Mouse (Mus musculus) brown adipose tissue, adult 24 weeks (tissue): ENCODE results near the gene Irf6. TPM values are rescaled to one million over a fixed set of nuclear protein-coding genes. Genes with fewer than 3 reads are reported as not detected.

Source experiments
- H3K27ac ChIP-seq: fragments of 200-500 bp; replicated peaks from 2 replicates; pipeline ENCODE4 v1.5.1; 2012; ENCODE audit warnings: low read depth, mild to moderate bottlenecking, low read length
- H3K4me1 ChIP-seq: fragments of 200-500 bp; 2 replicates; pipeline ENCODE4 v1.6.1; 2012; ENCODE audit warnings: low read length, mixed read lengths; ENCODE audit not compliant: control insufficient read depth, insufficient read depth, insufficient read length
- H3K4me3 ChIP-seq: fragments of 200-500 bp; 2 replicates; pipeline ENCODE4 v1.5.1; 2012; ENCODE audit warnings: low read depth, mild to moderate bottlenecking, low read length, moderate library complexity; ENCODE audit not compliant: insufficient read depth
- polyA plus RNA-seq: library from polyadenylated mRNA; stranded (reverse); fragments of >200 nt; gene quantifications from 2 replicates; pipeline ENCODE4 v1.2.4, GENCODE M21; 2012; ENCODE audit not compliant: missing spikeins, insufficient read depth, insufficient read length

The Irf6 gene
- polyA plus RNA-seq, 1 experiment = 0.24 TPM

- peak within 1 kb of the TSS; percentile 22; the same call in 1 of the 2 replicates for H3K4me3 ChIP-seq
- H3K27ac ChIP-seq = 0 out of 2 replicates have a peak within 1 kb of the TSS, but pooled peaks have one; percentile 35
Observed at GRCm38 (mm10) chr1:193201383-193201778, 48.5 kb downstream of the Irf6 start, which contains the start of gene Traf3ip3. Gene Traf3ip3, minus strand, starts transcription at chr1:193201703.

GRCm38 (mm10) chr1:193203821-193204220 lies 50.9 kb downstream of the Irf6 start:
- H3K4me1 ChIP-seq = no peaks in the 10 kb centered on the region
- no peak overlapping the region for H3K27ac ChIP-seq
- no peak overlapping the region for H3K4me3 ChIP-seq

More at GRCm38 (mm10) chr1:193201383-193201778, 48.5 kb downstream of the Irf6 start, which contains the start of gene Traf3ip3:
- no peaks in the 10 kb centered on the region for H3K4me1 ChIP-seq

- H3K27ac ChIP-seq = no peak overlapping the region
- no peak overlapping the region for H3K4me3 ChIP-seq
- no peaks in the 10 kb centered on the region for H3K4me1 ChIP-seq
Observed at GRCm38 (mm10) chr1:193205431-193205830, 52.5 kb downstream of the Irf6 start.

GRCm38 (mm10) chr1:193207503-193207902 lies 54.6 kb downstream of the Irf6 start, which contains the start of gene Lamb3:
Gene Lamb3, plus strand, starts transcription at chr1:193207699.
- no peak within 1 kb of the TSS for H3K4me3 ChIP-seq
- H3K27ac ChIP-seq = no peak within 1 kb of the TSS
- no peaks in the 10 kb centered on the region for H3K4me1 ChIP-seq

DNA sequence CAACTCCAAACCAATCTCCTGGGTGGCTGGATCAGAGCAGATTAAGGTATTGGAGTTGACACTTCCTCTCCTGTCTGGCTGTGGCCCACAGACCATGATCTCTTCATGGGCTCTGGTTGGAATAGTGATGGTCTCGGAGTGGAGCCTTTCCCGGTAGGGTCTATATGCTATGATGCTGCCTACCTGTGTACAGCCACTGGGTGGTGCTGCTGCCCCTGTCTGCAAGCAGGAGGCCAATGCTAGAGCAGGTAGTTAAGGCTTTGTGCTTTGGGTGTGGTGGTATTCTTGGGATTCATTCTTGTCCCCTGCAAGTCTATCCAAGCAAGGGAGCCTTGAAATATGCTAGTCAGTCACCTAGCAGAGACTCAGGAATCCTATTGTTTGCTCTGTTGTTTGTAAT lies 55.3 kb downstream of the Irf6 start:
- no peak overlapping the region for H3K27ac ChIP-seq
- H3K4me3 ChIP-seq = no peak overlapping the region
- H3K4me1 ChIP-seq = no peaks in the 10 kb centered on the region

DNA sequence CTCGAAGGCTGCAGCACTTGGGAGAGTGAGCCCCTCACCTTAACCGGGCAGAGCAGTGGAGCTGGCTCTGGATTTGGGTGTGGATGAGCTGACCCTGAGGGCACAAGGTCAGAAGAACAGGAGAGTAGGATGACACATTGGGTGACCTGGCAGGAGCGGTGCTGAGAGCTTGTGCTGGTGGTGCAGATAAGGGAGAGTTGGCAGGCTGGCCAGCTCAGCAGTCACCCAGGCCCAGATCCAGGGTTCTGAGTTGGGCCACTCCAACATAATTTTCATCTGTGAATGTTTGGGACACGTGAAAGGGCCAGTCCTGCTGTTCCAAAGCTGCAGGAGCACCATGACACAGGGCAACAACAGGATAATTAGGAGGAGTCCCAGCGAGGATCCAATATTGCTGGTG lies 58.5 kb downstream of the Irf6 start:
- no peak overlapping the region for H3K4me3 ChIP-seq
- no peaks in the 10 kb centered on the region; the same call in 1 of the 2 replicates for H3K4me1 ChIP-seq
- H3K27ac ChIP-seq = no peak overlapping the region

GRCm38 (mm10) chr1:193214053-193214452 lies 61.1 kb downstream of the Irf6 start:
- no peak overlapping the region for H3K4me3 ChIP-seq
- no peaks in the 10 kb centered on the region; the same call in 1 of the 2 replicates for H3K4me1 ChIP-seq
- no peak overlapping the region for H3K27ac ChIP-seq

DNA sequence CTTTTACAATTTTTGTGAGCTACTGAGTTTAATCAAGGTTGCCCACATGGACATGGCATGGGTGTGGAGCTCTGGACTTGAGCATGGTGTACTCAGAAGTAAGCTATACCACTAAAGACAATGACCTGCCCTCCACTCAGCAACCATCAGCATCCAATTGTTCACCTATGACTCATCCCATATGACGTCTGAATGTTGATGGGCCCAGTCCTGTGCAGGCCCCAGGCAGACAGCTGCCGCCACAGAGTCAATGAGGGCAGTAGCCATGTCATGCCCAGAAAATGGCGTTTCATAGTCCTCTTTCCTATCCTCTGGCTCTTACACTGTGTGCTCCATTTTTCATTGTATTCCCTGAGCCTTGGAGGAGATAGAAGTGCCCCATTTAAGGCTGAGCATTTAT lies 63.1 kb downstream of the Irf6 start:
- Histone ChIP-seq H3K4me3 (no peak overlapping the region), H3K27ac (no peak overlapping the region)

GRCm38 (mm10) chr1:193220408-193220807 lies 67.5 kb downstream of the Irf6 start:
- Histone ChIP-seq H3K4me3 (no peak overlapping the region), H3K27ac (no peak overlapping the region), H3K4me1 (no peaks in the 10 kb centered on the region)

More for the DNA sequence above, 63.1 kb downstream of the Irf6 start:
- no peaks in the 10 kb centered on the region; the same call in 1 of the 2 replicates for H3K4me1 ChIP-seq

Other genes starting within 250 kb of the Irf6 start
- gene Syt14, start 117.3 kb upstream of the Irf6 start, polyA plus RNA-seq = 0.87 and 1.0 TPM in 2 replicates
- gene Diexf, start 22.8 kb upstream of the Irf6 start, polyA plus RNA-seq = 7.8 and 10.9 TPM in 2 replicates
- gene A130010J15Rik, start 14.9 kb downstream of the Irf6 start, polyA plus RNA-seq = 2.9 and 3.9 TPM in 2 replicates
- gene Traf3ip3, start 48.6 kb downstream of the Irf6 start, polyA plus RNA-seq = not detected in 2 replicates
- gene Lamb3, start 54.6 kb downstream of the Irf6 start, polyA plus RNA-seq = 6.8 and 10.4 TPM in 2 replicates
- gene Hsd11b1, start 111.0 kb downstream of the Irf6 start, polyA plus RNA-seq = 219 and 423 TPM in 2 replicates
- gene G0s2, start 120.1 kb downstream of the Irf6 start, polyA plus RNA-seq = 473 and 1,174 TPM in 2 replicates
- not detected in 2 replicates for gene Camk1g, start 217.2 kb downstream of the Irf6 start, polyA plus RNA-seq